Comparison of ENCODE assay signal across 18 mouse cellular contexts in the genomic region with DNA sequence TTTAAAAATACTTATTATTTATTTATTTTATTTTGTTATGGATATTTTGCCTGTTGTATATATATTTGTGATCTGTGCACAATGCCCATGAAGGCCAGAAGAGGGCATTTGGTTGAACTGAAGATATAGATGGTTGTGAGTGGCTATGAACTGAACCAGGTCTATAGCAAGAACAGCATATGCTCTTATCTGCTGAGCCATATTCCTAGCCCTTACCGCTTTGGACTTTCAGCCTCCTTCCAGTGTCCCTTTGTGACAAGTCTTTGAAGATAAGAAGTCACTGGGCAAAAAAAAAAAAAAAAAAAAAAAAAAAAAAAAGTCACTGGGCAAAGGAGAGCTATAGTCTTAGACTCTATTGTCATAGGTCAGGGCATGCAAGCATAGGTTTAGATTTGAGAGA.
"Had no signal": no experiment of that assay in that cellular context is flagged by ENCODE, and none has a peak within 500 bp of the region (broad histone marks: within the 10 kb centered on the region; RNA-seq: fewer than 3 reads in every experiment).

No protein-coding gene starts in this region.

- H3K9ac ChIP-seq: lung, embryonic 14.5 days; midbrain, embryonic 12.5 days; midbrain, embryonic 15.5 days; neural tube, embryonic 13.5 days; neural tube, embryonic 15.5 days had no signal

- DNase-seq: lung, adult 18-20 months; lung, embryonic 14.5 days; lung, postnatal 10 days; lung, postnatal 4 days; retina, postnatal 1 day; right cerebral cortex, adult 18-20 months; right cerebral cortex, postnatal 25 days; right cerebral cortex, postnatal 4 days; spleen, adult 18-20 months; thymus, adult 2 months; thymus, postnatal 25 days; thymus, postnatal 4 days had no signal

- ATAC-seq: midbrain, embryonic 15.5 days had no signal

- H3K4me3 ChIP-seq: midbrain, embryonic 10.5 days; midbrain, embryonic 12.5 days; midbrain, embryonic 15.5 days; myocyte; neural tube, embryonic 13.5 days; neural tube, embryonic 15.5 days had no signal

- H3K36me3 ChIP-seq: midbrain, embryonic 10.5 days; midbrain, embryonic 12.5 days; midbrain, embryonic 15.5 days; neural tube, embryonic 13.5 days; neural tube, embryonic 15.5 days had no signal

- H3K4me2 ChIP-seq: lung, embryonic 14.5 days; midbrain, embryonic 12.5 days; midbrain, embryonic 15.5 days; neural tube, embryonic 13.5 days; neural tube, embryonic 15.5 days had no signal

- H3K9me3 ChIP-seq: midbrain, embryonic 10.5 days; midbrain, embryonic 12.5 days; midbrain, embryonic 15.5 days; neural tube, embryonic 13.5 days; neural tube, embryonic 15.5 days had no signal

- H3K27ac ChIP-seq: midbrain, embryonic 10.5 days; midbrain, embryonic 12.5 days; midbrain, embryonic 15.5 days; neural tube, embryonic 13.5 days; neural tube, embryonic 15.5 days had no signal

- H3K4me1 ChIP-seq: midbrain, embryonic 12.5 days; midbrain, embryonic 15.5 days; neural tube, embryonic 13.5 days; neural tube, embryonic 15.5 days had no signal

- H3K27me3 ChIP-seq: midbrain, embryonic 12.5 days; midbrain, embryonic 15.5 days; neural tube, embryonic 13.5 days; neural tube, embryonic 15.5 days had no signal
